Mouse (Mus musculus) adrenal gland, postnatal 14 days (tissue): ENCODE results near the gene B3galt5. TPM values are rescaled to one million over a fixed set of nuclear protein-coding genes. Genes with fewer than 3 reads are reported as not detected.

Experiments used
- DNase-seq: peaks from one replicate; pipeline ENCODE4 v3.0.0; 2021; ENCODE audit warnings: mixed read lengths
- total RNA-seq: library from RNA; stranded (reverse); gene quantifications from 2 replicates; pipeline ENCODE4 v1.2.3, GENCODE M21; 2021

Gene B3galt5
- total RNA-seq, 1 experiment from 2014 or later, result not detected

DNA sequence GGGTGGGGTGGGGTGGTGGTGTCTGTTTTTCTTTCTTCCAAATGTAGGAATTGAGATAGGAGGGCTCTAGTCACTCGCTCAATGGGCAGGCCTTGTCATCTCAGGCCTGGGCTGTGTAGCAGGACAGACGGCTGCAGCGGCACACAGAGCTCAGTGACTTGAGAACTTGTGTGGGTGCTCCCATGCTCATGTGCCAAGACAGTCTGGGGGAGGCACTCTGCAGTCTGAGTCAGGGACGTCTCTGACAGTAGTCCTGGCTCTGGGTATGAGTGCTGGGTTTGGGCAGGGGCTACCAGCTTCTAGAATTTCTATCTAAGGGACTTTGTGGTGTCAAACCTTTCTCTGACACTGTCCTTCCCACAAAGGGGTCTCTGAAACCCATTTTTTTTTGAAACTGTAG is 106.3 kb downstream of the B3galt5 start:
- no peak for DNase-seq

DNA sequence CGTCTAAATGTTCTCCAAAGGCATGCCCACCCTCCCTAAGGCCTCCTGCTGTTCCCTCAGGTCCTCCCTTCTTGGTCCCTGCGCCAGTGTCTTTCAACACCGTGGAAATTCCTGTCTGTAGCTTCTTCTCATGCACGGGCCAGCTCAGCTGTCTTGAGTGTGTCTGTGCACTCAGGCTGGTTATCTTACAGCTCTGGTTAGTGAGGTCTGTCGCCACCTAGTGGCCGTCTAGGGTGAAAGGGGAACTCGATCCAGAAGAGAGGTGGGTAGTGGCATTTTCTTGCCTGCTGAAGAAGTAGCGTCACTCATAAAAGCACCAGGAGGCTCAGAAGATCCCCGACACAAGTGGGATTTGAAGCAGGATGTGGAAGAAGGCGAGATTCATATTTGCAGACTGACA is 109.5 kb downstream of the B3galt5 start:
- peak; percentile 87 for DNase-seq

DNA sequence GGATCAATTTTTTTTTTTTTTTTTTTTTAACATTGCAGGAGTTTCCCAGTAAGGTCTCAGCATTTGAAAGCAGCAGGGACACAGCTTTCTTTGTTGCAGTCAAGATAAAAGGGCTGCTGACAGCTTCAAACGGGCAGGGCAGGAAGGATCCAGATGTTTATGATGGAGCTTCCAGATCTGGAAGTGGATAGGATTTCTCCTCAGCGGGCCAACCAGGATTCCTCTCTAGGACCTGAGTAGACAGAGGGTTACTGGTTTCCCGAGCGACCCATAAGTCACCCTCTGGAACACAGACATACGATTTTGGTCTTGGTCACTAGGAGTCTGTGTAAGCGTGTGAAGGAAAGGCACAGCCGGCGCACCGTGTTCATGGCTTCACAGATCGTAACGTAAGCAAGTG is 112.5 kb downstream of the B3galt5 start:
- DNase-seq, result no peak

DNA sequence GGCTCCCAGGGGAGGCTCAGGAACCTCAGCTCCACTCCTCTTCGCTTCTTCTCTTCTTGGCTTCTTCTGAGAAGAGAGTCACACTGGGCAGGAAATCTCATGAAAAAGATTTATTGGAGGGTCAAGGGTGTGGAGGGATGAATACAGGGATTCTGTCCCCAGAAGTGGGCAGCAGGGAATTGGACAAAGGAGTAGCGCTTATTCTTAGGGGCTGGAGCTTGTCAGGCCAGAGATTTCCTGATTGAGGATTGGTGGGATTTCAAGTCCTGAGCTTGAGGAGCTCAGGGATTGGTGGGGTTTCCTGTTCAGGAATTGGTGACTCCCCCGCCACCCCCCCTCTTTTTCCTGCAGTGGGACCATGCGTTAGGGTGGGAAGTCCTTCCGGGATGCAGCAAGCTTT is 113.2 kb downstream of the B3galt5 start:
- no peak for DNase-seq

DNA sequence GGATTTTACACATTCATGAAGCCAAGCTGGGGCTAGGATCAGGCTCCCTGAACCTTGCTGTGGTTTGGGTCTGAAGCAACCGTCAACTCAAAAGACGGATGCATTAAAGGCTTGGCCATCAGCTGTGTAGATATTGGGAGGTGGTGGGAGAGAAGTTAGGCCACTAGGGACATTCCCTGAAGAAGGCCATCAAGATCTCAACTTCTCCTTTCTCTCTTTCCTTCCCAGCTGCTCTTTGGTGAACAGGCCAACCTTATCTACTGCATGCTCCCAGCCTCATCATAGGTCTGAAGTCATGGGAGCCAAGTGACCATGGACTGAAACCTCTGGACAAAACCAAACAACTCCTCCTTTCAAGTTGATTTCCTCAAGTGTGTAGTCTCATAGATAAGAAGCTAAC is 115.9 kb downstream of the B3galt5 start:
- no peak for DNase-seq

DNA sequence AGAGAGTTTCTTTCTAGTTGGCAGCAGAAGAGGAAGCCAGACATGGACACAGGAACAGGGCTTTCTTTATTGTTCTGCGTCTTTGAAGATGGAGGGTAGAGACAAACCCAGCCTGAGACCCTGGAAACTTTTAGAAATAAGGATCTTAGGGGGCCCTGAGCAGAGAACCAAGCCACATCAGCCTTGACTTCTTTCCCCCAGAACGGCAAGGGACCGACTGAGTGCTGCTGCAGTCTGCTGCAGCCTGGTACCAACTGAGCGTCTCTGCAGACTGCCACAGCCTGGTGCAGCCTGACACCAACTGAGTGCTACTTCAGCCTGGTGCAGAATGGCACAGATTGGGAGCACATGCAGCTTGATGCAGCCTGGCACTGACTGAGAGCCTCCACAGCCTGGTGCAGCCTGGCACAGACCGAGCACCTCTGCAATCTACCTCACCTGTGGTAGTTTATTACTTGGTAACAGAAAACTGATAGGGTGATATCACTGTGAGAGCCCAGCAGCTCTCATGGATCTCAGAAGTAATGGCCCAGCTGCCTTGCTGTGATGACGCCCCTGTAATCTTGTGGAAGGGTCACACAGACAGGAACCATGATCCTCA is 117.8 kb downstream of the B3galt5 start:
- no peak for DNase-seq

DNA sequence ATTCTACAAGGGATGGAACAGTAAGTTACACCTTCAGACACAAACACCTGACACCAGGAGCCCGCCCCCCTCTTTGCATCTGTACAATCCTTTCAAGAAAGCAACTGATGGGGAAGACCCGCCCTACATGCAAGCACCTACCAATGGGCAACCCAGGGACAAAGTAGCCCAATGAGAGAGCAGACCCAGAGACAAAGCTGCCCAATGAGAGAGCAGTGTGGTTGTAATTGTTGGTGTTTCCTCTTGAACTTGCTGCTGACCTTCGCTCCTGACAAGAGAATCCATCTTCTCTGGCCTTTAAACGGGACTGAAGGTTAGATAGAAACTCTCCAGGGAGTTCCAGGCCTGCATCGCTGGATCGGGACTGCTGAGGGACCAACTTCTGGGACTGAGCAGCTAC is 118.4 kb downstream of the B3galt5 start:
- peak; percentile 69 for DNase-seq

DNA sequence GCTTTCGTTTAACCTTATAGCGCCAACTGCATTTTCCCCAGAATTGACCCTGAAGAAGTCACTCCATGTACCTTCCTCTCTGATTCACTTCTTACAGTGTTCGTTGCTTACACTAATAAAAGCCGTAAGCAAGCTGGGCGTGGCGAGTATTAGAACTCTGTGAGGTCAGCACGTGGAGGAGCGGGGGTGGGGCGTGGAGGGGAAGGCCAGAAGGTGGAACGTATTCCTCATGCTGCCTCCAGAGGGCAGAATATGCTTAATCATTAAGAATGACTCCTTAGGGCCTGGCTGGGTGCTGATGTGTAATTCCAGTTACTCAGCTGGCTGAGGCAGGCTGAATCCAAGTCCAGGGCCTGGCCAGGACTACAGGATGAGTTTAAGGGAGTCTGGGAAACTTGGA is 122.3 kb downstream of the B3galt5 start:
- peak; percentile 90 for DNase-seq

DNA sequence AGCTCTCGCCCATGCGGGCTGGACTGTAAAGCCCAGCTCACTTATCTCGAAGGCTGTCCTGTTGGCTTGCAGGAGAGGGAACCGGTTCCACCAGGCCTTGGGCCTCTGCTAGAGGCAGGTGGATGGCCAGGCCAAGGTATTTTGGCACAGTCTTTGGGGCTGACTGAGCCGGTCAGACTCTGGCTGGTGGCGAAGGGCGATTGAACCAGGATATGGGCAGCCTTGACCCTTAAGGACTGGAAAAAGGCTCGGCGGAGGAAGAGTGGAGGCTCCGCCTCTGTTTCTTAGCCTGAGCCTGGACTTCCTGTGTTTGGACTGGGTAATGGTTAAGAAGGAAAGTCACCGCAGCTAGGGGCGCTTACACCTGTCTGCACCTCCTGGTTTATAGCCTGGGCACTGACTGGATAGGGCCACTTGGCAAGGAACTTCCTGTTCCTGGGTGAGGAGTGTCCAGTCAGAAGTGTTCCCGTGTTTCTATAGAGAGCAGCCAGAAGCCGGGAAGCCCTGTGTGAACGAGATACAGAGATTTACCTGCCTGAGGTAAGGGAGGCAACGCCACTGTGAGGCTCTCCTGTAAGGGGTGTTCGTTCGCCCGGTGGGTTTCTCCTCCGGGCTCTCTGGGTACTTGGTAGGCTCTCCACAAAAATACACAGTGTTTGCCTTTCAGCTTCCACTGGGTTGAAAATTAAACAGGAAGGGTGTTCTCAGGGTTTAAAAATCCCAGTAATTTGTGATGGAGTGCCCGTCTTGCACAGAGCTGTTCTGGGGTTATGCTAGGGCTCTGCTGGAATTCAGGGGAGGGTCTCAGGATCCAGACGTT is 125.9 kb downstream of the B3galt5 start:
- no peak for DNase-seq

DNA sequence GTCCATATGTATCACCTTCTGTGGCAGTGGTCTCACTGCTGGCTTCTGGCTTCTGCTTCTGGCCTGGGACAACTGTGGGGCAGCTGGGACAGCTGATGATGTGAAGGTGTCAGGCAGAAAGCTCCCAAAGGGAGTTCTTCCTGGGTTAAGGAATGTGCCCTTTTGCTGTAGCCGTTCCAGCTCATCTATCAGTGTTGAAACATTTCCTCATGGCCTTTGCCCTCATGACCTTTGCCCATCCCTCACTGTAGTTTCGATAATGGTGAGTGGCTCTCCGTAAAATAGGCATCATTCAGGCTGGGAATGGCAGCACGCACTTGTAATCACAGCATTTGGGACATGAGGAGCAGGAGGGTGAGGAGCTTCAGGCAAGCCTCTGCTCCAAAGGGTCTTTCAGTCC is 127.3 kb downstream of the B3galt5 start:
- DNase-seq, result no peak

DNA sequence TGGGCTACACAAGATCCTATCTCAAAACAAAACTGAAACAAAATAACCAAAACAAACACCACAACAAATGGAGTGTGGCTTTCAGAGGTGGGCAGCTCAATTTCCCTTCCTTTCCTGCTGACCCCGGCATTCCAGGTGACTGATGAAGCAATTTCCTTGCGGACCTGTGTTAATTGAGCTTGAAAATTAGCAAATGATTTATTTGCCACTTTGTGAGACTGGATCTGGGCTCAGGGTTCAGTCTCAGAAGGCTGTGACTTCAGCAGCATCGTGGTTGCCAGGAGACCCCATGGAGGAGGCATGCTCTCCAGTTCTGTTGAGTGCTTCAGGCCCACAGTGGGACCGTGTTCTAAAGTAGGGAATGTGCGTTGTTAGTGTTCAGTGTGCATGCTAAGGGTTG is 127.7 kb downstream of the B3galt5 start:
- no peak for DNase-seq

DNA sequence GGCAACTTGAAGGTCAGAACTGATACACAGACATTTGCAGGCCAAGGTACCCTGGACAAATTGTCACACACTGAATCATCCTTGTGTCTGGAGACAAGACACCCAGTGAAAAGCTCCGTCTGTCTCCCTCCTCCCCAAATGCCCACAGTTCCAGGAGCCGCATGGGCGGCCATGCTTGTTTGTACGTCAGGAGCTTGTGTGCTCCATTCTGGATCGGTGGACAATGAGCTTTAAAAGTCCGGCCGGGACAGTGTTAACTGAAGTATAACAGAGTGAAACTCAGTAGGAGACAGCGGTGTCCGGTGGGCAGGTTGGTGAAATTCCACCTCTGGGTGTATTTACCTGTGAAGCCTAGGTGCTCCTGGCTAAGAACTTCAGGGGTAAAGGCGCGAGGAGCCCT is 129.3 kb downstream of the B3galt5 start:
- no peak for DNase-seq

Other genes with a start within 250 kb of the B3galt5 start
- gene Psmg1, start 244.8 kb upstream of the B3galt5 start, total RNA-seq, result 35.4 and 38.8 TPM in 2 replicates
- 70.4 and 74.8 TPM in 2 replicates for gene Brwd1, start 153.3 kb upstream of the B3galt5 start, total RNA-seq
- gene Hmgn1, start 108.1 kb upstream of the B3galt5 start, total RNA-seq, result 234 and 260 TPM in 2 replicates
- 17.7 and 23.2 TPM in 2 replicates for gene Wrb, start 90.4 kb upstream of the B3galt5 start, total RNA-seq
- gene Lca5l, start 43.5 kb upstream of the B3galt5 start, total RNA-seq, result 0.85 and 2.5 TPM in 2 replicates
- gene Sh3bgr, start 35.4 kb upstream of the B3galt5 start, total RNA-seq, result 7.9 and 9.9 TPM in 2 replicates
- 0.23 and 0.30 TPM in 2 replicates for gene Itgb2l, start 207.8 kb downstream of the B3galt5 start, total RNA-seq
- gene Pcp4, start 231.8 kb downstream of the B3galt5 start, total RNA-seq, result 15.0 and 21.1 TPM in 2 replicates